Mouse (Mus musculus) erythroblast, embryonic 14.5 days (primary cell): ENCODE data around the gene Epn1.

Experiments
- GATA1 ChIP-seq: IDR thresholded peaks from 2 replicates; pipeline ENCODE4 v1.6.1; 2012; ENCODE audit warnings: low read length, inconsistent platforms, mixed read lengths
- TAL1 ChIP-seq: IDR thresholded peaks from 3 replicates; pipeline ENCODE4 v1.6.1; 2012; ENCODE audit warnings: low read length, inconsistent platforms, mixed read lengths

DNA sequence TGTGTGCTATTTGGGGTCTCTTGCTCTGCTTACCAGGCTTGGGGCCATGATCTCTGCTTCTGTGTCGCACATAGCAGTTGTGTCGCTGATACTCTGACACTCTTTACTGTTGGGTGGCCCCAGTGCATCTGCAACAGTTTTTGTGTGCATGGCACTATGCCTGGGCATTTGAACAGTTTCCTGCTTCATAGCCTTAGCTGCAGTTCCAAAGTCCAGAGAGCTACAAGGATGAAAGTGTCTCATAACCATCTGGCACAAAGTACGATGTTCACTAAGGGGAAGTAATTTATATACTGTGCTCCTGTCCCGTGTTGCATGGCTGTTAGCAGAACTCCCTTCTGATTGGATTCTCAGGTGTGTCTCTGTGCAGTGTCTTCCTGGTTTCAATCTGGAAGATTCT is 7.9 kb downstream of the Epn1 start:
- TF ChIP-seq GATA1 (no peak), TAL1 (no peak)
